In the genomic region with DNA sequence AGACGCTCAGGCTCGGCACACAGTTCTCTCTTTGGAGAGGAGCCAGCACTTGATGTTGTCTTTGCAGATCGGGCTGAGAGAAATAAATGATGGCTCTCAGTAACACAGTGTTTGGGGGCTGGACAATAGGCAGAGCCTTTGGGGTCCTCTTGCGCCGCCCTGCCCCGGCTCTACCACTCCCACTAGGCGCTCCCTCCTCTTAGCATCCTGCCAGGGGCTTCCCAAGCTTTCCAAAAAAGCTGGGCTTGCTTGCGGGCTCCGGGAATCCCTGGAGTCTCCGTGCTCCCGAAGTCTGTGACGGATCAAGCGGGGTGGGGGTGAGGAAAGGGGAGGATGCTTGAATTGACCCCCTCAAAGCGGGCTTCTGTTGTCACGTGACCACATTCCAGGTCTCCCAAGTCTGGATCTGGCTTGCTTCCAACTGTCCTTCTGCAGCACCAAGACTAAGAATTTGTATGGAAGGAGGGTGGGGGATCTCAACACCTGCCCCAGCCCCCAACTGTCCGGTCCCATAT, we compare ENCODE assay signal across 8 mouse cellular contexts. TPM values are rescaled to one million over a fixed set of nuclear protein-coding genes. Genes with fewer than 3 reads are reported as not detected.
DNase-seq lines count a peak whose midpoint lies in the region; ATAC-seq and TF ChIP-seq lines count a peak whose summit lies in the region.

A gene (minus strand): TSS at position 87 of the 515 bp plus-strand sequence.

- peak within 1 kb of the TSS; percentile 65 for H3K9ac ChIP-seq in heart, embryonic 15.5 days
- H3K9ac ChIP-seq in liver, embryonic 16.5 days (ENCODE audit: low read depth, low read length) = peak within 1 kb of the TSS; percentile 61
- peak within 1 kb of the TSS; percentile 59 for H3K9ac ChIP-seq in neural tube, embryonic 12.5 days

- no peak for DNase-seq in thymus, adult 2 months
- no peak for DNase-seq in thymus, postnatal 25 days
- DNase-seq in kidney, postnatal 14 days = peak; percentile 91
- DNase-seq in urinary bladder, postnatal 10 days (ENCODE audit: low spot score) = peak; percentile 31

- no peaks in the 10 kb centered on the region for H3K27me3 ChIP-seq in thymus, adult 2 months (ENCODE audit: control insufficient read depth, insufficient read depth, low read length)
- H3K27me3 ChIP-seq in heart, embryonic 15.5 days = peaks cover 18% of the 10 kb centered on the region
- H3K27me3 ChIP-seq in liver, embryonic 16.5 days (ENCODE audit: control insufficient read depth, insufficient read depth, low read depth, low read length) = peaks cover 19% of the 10 kb centered on the region
- H3K27me3 ChIP-seq in neural tube, embryonic 12.5 days (replicated peaks) = peaks cover 31% of the 10 kb centered on the region

- TF ChIP-seq POLR2A in thymus, adult 2 months (IDR thresholded peaks at IDR 0.05; ENCODE audit: control insufficient read depth, extremely low read depth, insufficient read depth, low read length, poor library complexity) = no peak
- no peak for TF ChIP-seq POLR2A in embryonic fibroblast, embryonic 13.5 days (IDR thresholded peaks at IDR 0.05; ENCODE audit: low read depth, low read length)

- no peak for TF ChIP-seq CTCF in thymus, adult 2 months (IDR thresholded peaks at IDR 0.05; ENCODE audit: borderline replicate concordance, control insufficient read depth, extremely low read depth, insufficient read depth, low read length, poor library complexity)
- no peak for TF ChIP-seq CTCF in embryonic fibroblast, embryonic 13.5 days (IDR thresholded peaks at IDR 0.05; ENCODE audit: borderline replicate concordance, insufficient read depth, low read length)

- H3K27ac ChIP-seq in thymus, adult 2 months (ENCODE audit: control insufficient read depth, insufficient read depth, low read length) = peak within 1 kb of the TSS; percentile 89
- H3K27ac ChIP-seq in embryonic fibroblast, embryonic 13.5 days (ENCODE audit: insufficient read depth, low read length) = no peak within 1 kb of the TSS
- peak within 1 kb of the TSS; percentile 88 for H3K27ac ChIP-seq in heart, embryonic 15.5 days
- peak within 1 kb of the TSS; percentile 80 for H3K27ac ChIP-seq in liver, embryonic 16.5 days (ENCODE audit: low read length)
- H3K27ac ChIP-seq in neural tube, embryonic 12.5 days = no peak within 1 kb of the TSS

- peak within 1 kb of the TSS; percentile 93 for H3K4me2 ChIP-seq in heart, embryonic 15.5 days
- H3K4me2 ChIP-seq in liver, embryonic 16.5 days (ENCODE audit: low read depth, low read length) = peak within 1 kb of the TSS; percentile 68
- peak within 1 kb of the TSS; percentile 86 for H3K4me2 ChIP-seq in neural tube, embryonic 12.5 days (replicated peaks)

- H3K9me3 ChIP-seq in heart, embryonic 15.5 days (replicated peaks) = no peaks in the 10 kb centered on the region
- H3K9me3 ChIP-seq in liver, embryonic 16.5 days (replicated peaks; ENCODE audit: control insufficient read depth, low read length) = no peaks in the 10 kb centered on the region
- no peaks in the 10 kb centered on the region for H3K9me3 ChIP-seq in neural tube, embryonic 12.5 days

- no peaks in the 10 kb centered on the region for H3K36me3 ChIP-seq in thymus, adult 2 months (ENCODE audit: control insufficient read depth, insufficient read depth, low read length)
- H3K36me3 ChIP-seq in heart, embryonic 15.5 days = no peaks in the 10 kb centered on the region
- H3K36me3 ChIP-seq in liver, embryonic 16.5 days (ENCODE audit: control insufficient read depth, insufficient read depth) = no peaks in the 10 kb centered on the region
- H3K36me3 ChIP-seq in neural tube, embryonic 12.5 days = no peaks in the 10 kb centered on the region

- H3K4me3 ChIP-seq in thymus, adult 2 months (ENCODE audit: control insufficient read depth, insufficient read depth, low read length) = peak within 1 kb of the TSS; percentile 51
- peak within 1 kb of the TSS; percentile 20 for H3K4me3 ChIP-seq in embryonic fibroblast, embryonic 13.5 days (ENCODE audit: insufficient read depth, low read length)
- peak within 1 kb of the TSS; percentile 54 for H3K4me3 ChIP-seq in heart, embryonic 15.5 days
- peak within 1 kb of the TSS; percentile 54 for H3K4me3 ChIP-seq in liver, embryonic 16.5 days (ENCODE audit: low read depth, low read length)
- peak within 1 kb of the TSS; percentile 43 for H3K4me3 ChIP-seq in neural tube, embryonic 12.5 days

- H3K4me1 ChIP-seq in thymus, adult 2 months (replicated peaks; ENCODE audit: control insufficient read depth, insufficient read depth, low read length) = peaks cover 74% of the 10 kb centered on the region
- H3K4me1 ChIP-seq in embryonic fibroblast, embryonic 13.5 days (ENCODE audit: control insufficient read depth, insufficient read depth, low read length) = peaks cover 11% of the 10 kb centered on the region
- H3K4me1 ChIP-seq in heart, embryonic 15.5 days (replicated peaks) = peaks cover 50% of the 10 kb centered on the region
- peaks cover 40% of the 10 kb centered on the region for H3K4me1 ChIP-seq in liver, embryonic 16.5 days (ENCODE audit: control insufficient read depth, low read depth, low read length)
- H3K4me1 ChIP-seq in neural tube, embryonic 12.5 days = peaks cover 35% of the 10 kb centered on the region

- WGBS in thymus, adult 2 months = 12% methylated on average over 16 of the region's 16 CpGs
- 3% methylated on average over 16 of the region's 16 CpGs for WGBS in heart, embryonic 15.5 days
- 14% methylated on average over 16 of the region's 16 CpGs for WGBS in liver, embryonic 16.5 days (ENCODE audit: insufficient replicate concordance)
- WGBS in neural tube, embryonic 12.5 days = 3% methylated on average over 16 of the region's 16 CpGs

- peak; percentile 14 for ATAC-seq in heart, embryonic 15.5 days (replicated peaks; ENCODE audit: insufficient number of reproducible peaks, insufficient read depth, low FRiP score, low read depth)
- no peak for ATAC-seq in liver, embryonic 16.5 days (ENCODE audit: low read depth)
- ATAC-seq in neural tube, embryonic 12.5 days (ENCODE audit: low FRiP score, low read depth) = peak; percentile 38

RNA-seq across cellular contexts. Expression of the gene that starts here (rescaled TPM):
- 157 and 179 TPM in 2 replicates for polyA plus RNA-seq in thymus, adult 2 months (2012; rRNA removed)
- 30.7 and 31.3 TPM in 2 replicates for polyA plus RNA-seq in embryonic fibroblast, embryonic 13.5 days (2011; ENCODE audit: insufficient read length, low read depth, missing spikeins)
- polyA plus RNA-seq in heart, embryonic 15.5 days (2015; fragmentation: Nextera tagmentation; extraction: Ambion mirVana) = 16.2 and 33.9 TPM in 2 replicates
- polyA plus RNA-seq in liver, embryonic 16.5 days (2015; fragmentation: Nextera tagmentation; extraction: Ambion mirVana) = 18.9 and 21.5 TPM in 2 replicates
- 34.1 and 35.1 TPM in 2 replicates for polyA plus RNA-seq in neural tube, embryonic 12.5 days (2016; fragmentation: Nextera tagmentation; extraction: Ambion mirVana)

Comparison
In these comparisons a context has a peak if more than half of its experiments do, and no peak if none do; other contexts are left out.
1. DNase-seq: peak in kidney, postnatal 14 days (single experiment) and urinary bladder, postnatal 10 days (single experiment); none in thymus, adult 2 months (single experiment) and thymus, postnatal 25 days (single experiment).
2. H3K27ac ChIP-seq: peak in thymus, adult 2 months (single experiment), heart, embryonic 15.5 days (single experiment) and liver, embryonic 16.5 days (single experiment); none in embryonic fibroblast, embryonic 13.5 days (single experiment) and neural tube, embryonic 12.5 days (single experiment).
3. Peak in every context shown above with its lines, with median percentiles within 50 percentile points of each other: H3K4me3 ChIP-seq, H3K4me2 ChIP-seq and H3K9ac ChIP-seq.